Mouse (Mus musculus) megakaryocyte, adult 5-6 weeks (primary cell): Measurements from ENCODE around the gene Mzf1. TPM values are rescaled to one million over a fixed set of nuclear protein-coding genes. Genes with fewer than 3 reads are reported as not detected.
"Not testable (repeated sequence)": the region's sequence is repeated elsewhere in the genome, so short reads cannot be mapped to it uniquely, and the experiment has no call there.

Source experiments
- ATAC-seq: 2 replicates; pipeline ENCODE4 v1.8.0; 2016; ENCODE audit warnings: mild to moderate bottlenecking, inconsistent platforms; ENCODE audit not compliant: poor library complexity, severe bottlenecking
- total RNA-seq, 2 experiments: library from RNA; stranded (forward) in 1 of 2; stranded (reverse) in 1 of 2; fragments of 153-499, 151-499 nt in 1 of 2; fragments of 221-1000, 200-1000 nt in 1 of 2; gene quantifications; 2 replicates each; pipeline versions ENCODE4 v1.2.3 to v1.2.4; 2015 to 2017

Mzf1 gene
- total RNA-seq (2015) (0.16 and 0.52 TPM in 2 replicates), total RNA-seq (2017) (0.29 and 0.45 TPM in 2 replicates)

- peak; percentile 92 for ATAC-seq
These were observed at the start of gene Mzf1 for GRCm38 (mm10) chr7:13054287-13055010. Gene Mzf1, minus strand, starts transcription at chr7:13054764.

- no peak for ATAC-seq
These were observed 40.5 kb upstream of the Mzf1 start, which contains the start of gene Vmn1r85 for GRCm38 (mm10) chr7:13095073-13095472. Gene Vmn1r85, minus strand, starts transcription at chr7:13095173.

DNA sequence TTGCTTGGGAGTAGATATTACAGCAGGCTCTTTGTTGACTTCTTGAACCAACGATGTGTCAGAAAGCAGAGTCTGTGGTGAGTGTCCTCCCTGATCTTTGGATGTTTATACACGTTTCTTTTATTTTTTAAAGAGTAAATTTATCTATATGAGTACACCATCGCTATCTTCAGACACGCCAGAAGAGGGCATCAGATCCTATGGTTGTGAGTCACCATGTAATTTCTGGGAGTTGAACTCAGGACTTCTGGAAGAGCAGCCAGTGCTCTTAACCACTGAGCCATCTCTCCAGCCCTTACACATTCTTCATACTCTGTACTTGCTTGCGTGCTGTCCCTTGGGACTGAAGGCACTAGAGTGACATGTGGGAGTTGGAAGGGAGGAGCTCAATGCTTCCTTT lies 17.7 kb upstream of the Mzf1 start:
- ATAC-seq = no peak

DNA sequence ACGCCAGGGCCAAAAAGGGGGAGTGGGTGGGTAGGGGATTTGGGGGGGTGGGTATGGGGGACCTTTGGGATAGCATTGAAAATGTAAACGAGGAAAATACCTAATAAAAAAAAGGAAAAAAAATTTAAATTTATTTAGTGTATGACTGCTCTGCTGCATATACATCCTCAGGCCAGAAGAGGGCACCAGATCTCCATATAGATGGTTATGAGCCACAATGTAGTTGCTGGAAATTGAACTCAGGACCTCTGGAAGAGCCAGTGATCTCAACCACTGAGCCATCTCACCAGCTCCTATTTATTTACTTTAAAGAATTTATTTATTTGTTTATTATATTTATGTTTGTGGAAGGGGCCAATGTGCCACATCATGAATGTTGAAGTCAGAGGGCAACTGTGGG lies 8.8 kb upstream of the Mzf1 start:
- not testable (repeated sequence) for ATAC-seq

- ATAC-seq = no peak
These were observed 5.0 kb upstream of the Mzf1 start for GRCm38 (mm10) chr7:13059536-13059935.

DNA sequence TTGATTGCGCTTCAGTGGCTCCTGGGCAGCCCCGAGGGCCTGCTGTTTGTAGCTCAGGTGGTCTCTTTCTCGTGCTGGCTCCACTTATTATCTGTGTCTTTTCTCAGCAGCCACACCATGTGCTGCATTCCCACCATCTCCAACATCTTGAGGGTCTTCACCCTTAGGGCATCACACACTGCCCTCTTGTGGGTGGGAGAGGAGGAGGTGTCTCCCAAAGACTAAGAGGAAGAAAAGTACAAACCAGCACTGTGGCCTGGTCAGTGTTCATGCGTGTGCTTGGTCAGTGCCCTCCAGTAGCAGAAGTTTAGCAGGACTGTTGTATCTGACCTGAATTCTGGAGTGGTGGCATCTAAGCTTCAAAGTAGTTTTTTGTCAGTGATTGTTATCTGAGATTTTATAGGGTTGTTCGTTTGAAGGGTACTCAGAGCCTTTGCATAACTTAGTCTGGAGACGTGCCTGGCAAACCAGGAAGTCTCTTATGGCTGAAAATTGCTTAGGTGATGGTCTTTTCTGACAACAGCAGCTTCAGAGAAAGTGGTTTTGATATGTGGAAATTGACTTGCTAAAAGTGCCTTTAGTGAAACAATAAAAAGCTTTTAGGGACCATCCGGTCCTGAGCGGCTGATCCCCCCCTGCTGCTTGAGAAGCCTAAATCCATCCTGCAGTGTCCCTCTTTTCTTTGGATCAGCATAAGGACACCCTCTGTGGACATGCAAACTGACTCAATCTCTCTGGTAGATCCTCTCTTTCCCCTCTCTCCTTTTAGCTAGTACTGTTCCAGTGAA lies 2.5 kb upstream of the Mzf1 start:
- no peak for ATAC-seq

- ATAC-seq = peak; percentile 44
These were observed 640 bp downstream of the Mzf1 start for GRCm38 (mm10) chr7:13053961-13054286.

- ATAC-seq = no peak
These were observed 1.1 kb downstream of the Mzf1 start for GRCm38 (mm10) chr7:13053501-13053900.

DNA sequence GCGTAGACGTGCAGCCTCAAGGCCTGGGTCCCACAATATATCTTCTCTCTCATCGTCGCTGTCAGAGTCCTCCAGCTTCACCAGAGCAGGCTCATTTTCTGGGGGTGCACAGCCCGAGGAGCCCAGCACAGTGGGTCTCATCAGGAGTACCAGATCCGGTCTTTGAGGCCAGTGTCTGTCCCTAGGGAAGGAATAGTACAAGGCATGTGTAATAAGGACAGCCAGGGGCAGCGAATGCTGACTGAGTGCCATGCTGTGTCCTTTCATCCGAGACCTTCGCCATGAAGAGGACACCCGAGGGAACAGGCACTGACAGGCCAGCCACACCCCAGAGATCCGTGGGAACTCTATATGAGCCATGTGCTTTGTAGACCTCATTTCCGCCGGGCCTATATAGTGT lies 1.6 kb downstream of the Mzf1 start:
- ATAC-seq = no peak

GRCm38 (mm10) chr7:13046084-13046483 lies 8.5 kb downstream of the Mzf1 start:
- ATAC-seq = peak; percentile 87

DNA sequence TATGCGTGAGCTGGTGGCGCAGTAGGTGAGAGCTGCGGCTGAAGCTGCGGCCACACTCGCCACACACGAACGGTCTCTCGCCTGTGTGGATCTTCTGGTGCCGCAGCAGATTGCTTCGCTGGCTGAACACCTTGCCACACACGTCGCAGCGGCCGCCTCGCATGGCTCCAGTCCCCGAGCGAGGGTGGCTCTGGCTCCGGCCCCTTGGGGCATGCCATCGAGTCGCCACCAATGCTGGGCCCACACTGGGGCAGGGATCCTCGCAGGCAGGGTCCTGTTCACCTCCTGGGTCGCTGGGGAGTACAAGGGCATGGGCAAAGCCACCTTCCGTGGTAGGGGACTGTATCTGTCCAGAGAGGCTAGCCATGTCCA lies 10.3 kb downstream of the Mzf1 start:
- no peak for ATAC-seq

GRCm38 (mm10) chr7:13043445-13044253 lies 10.9 kb downstream of the Mzf1 start:
- ATAC-seq = peak; percentile 27

- ATAC-seq = no peak
These were observed 11.5 kb downstream of the Mzf1 start for GRCm38 (mm10) chr7:13043120-13043444.

- ATAC-seq = no peak
These were observed 12.1 kb downstream of the Mzf1 start for GRCm38 (mm10) chr7:13042511-13042910.

DNA sequence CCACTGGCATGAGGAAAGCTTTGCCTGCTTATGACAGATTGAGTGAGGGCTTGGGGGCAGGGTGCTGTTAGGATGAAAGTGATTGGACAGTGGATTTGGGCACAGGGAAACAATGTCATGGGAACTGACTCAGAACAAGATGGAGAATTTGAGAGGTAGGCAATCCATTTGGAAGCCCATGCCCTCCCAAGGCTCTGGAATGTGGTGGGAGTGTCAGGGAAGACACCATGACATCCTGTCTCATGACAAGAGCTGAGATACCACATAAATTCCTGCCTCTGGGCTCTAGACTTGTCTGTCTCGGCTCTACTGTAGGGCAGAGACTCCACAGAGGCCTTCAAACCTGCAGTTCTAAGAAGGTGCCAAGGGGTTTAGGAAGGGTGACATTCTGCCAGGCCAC lies 13.3 kb downstream of the Mzf1 start:
- ATAC-seq = no peak

DNA sequence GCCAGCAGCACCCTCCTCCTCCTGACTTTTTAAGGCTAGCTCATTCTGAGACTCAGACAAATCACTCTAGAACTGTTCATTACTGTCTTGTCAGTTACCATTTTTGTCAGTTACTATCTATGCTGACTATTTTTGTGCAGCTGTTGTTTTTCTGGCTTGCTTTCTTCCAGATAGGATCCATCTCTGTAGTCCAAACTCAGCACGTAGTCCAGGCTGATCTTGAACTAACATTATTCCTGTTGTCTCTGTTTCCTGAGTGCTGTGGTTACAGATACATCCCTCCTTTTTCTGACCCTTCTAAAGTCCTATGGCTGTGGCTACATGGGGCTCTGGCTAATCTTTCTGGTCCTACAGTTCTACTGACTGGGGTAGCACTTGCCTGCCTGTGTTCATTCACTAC lies 15.4 kb downstream of the Mzf1 start:
- no peak for ATAC-seq

- peak; percentile 39 for ATAC-seq
These were observed 15.9 kb downstream of the Mzf1 start for GRCm38 (mm10) chr7:13038621-13039169.

DNA sequence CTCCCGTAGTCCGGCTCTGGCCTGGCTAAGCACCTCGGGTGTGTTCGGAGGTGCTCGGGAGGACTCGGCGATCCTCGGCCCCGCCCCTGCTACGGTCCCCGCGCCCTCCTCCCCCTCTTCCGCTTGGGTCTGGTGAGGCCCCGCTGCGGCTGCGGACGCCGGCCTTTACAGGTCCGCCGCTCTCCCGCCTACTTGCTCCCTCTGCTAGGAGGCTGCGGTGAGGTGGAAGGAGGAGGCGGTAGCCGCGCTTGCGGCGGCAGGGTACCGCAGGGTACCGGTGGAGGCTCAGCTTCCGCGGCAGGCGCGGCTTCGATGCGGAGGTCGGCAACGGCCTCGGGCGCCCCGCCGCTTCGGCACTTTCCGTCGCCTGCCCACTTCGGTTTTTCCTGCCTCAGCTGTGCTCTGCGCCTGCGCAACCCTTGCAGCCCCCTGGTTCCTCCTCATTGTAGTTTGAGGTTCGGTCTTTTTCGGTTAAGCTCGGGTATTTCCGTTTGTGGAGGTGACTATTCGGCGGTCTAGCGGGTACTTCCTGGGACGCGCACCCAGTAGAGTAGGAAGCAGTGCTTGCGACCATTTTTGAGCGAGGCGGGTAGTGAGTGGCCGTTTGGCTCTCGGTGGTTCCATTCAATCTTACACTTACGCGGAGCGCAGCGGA lies 16.5 kb downstream of the Mzf1 start, which contains the start of gene Ube2m:
Gene Ube2m (minus strand): TSS at position 375 of the 655 bp plus-strand sequence.
- ATAC-seq = peak; percentile 70

GRCm38 (mm10) chr7:13037366-13037765 lies 17.2 kb downstream of the Mzf1 start:
- no peak for ATAC-seq

DNA sequence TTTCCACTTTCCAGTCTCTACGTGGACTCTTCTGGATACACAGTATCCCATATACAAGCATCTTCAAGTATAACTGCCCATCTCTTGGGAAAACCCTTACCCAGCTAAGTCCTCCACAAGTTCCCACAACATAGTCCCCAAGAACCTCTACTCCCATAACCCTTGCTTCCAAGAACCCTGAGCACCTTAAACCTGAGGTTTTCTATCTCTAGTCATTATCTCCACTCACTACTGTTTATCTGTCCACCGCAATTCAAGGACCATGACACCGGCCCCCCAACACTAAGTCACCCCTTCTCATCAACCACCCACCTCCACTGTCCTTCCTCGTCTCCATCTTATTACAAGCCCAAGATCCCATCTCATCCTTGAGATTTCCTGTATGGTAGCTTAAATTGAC lies 17.8 kb downstream of the Mzf1 start:
- no peak for ATAC-seq
